Mouse (Mus musculus) limb, embryonic 10.5 days (tissue): Measurements from ENCODE around the gene Map3k5. TPM values are rescaled to one million over a fixed set of nuclear protein-coding genes. Genes with fewer than 3 reads are reported as not detected.

Experiments used
- DNase-seq: peaks from one replicate; pipeline ENCODE4 v3.0.0-alpha.2; 2017; ENCODE audit warnings: low spot score
- H3K27ac ChIP-seq: fragments of 300-500 bp; sonication (generic); 2 replicates; pipeline ENCODE4 v1.5.1; 2016; ENCODE audit warnings: mild to moderate bottlenecking
- H3K27me3 ChIP-seq: fragments of 300-500 bp; sonication (generic); 2 replicates; pipeline ENCODE4 v1.6.1; 2016; ENCODE audit warnings: low read depth, mild to moderate bottlenecking; ENCODE audit not compliant: poor library complexity, severe bottlenecking
- H3K36me3 ChIP-seq: fragments of 300-500 bp; sonication (generic); 2 replicates; pipeline ENCODE4 v1.6.1; 2016; ENCODE audit warnings: mild to moderate bottlenecking, moderate library complexity
- H3K4me1 ChIP-seq: fragments of 300-500 bp; sonication (generic); 2 replicates; pipeline ENCODE4 v1.6.1; 2016
- H3K4me3 ChIP-seq: fragments of 300-500 bp; sonication (generic); 2 replicates; pipeline ENCODE4 v1.5.1; 2016; ENCODE audit warnings: mild to moderate bottlenecking, moderate library complexity
- H3K9me3 ChIP-seq: fragments of 300-500 bp; sonication (generic); replicated peaks from 2 replicates; pipeline ENCODE4 v1.6.1; 2016; ENCODE audit warnings: mild to moderate bottlenecking
- WGBS: fragments of 180-500 bp; shearing (Covaris S2); methylation state at CpG from one replicate; pipeline ENCODE4 v1.1.7; 2016; 5-methylcytosine and 5-hydroxymethylcytosine counted together
- polyA plus RNA-seq: library from polyadenylated mRNA; unstranded; fragments of >200 nt; fragmentation: Nextera tagmentation; extraction: Ambion mirVana; gene quantifications from 2 replicates; pipeline ENCODE4 v1.2.1, GENCODE M21; 2016

Gene Map3k5
- polyA plus RNA-seq, 1 experiment from 2014 or later, result 0.44 TPM

- no peaks in the 10 kb centered on the region for H3K9me3 ChIP-seq
- no peak overlapping the region for H3K4me3 ChIP-seq
- H3K36me3 ChIP-seq, result no peaks in the 10 kb centered on the region
- H3K27ac ChIP-seq, result no peak overlapping the region
- DNase-seq, result no peak
- H3K4me1 ChIP-seq, result peaks cover 4% of the 10 kb centered on the region; the same call in 1 of the 2 replicates
- H3K27me3 ChIP-seq, result no peaks in the 10 kb centered on the region
- 88% methylated on average over 6 of the region's 6 CpGs for WGBS
Observed at GRCm38 (mm10) chr10:19989986-19990385, 55.7 kb downstream of the Map3k5 start.

GRCm38 (mm10) chr10:19990638-19991037 is 56.4 kb downstream of the Map3k5 start:
- no peak overlapping the region for H3K4me3 ChIP-seq
- no peaks in the 10 kb centered on the region for H3K36me3 ChIP-seq
- no peaks in the 10 kb centered on the region for H3K9me3 ChIP-seq
- DNase-seq, result no peak
- H3K4me1 ChIP-seq, result peaks cover 4% of the 10 kb centered on the region; the same call in 1 of the 2 replicates
- H3K27me3 ChIP-seq, result no peaks in the 10 kb centered on the region
- WGBS, result 89% methylated on average over 6 of the region's 6 CpGs
- no peak overlapping the region for H3K27ac ChIP-seq

DNA sequence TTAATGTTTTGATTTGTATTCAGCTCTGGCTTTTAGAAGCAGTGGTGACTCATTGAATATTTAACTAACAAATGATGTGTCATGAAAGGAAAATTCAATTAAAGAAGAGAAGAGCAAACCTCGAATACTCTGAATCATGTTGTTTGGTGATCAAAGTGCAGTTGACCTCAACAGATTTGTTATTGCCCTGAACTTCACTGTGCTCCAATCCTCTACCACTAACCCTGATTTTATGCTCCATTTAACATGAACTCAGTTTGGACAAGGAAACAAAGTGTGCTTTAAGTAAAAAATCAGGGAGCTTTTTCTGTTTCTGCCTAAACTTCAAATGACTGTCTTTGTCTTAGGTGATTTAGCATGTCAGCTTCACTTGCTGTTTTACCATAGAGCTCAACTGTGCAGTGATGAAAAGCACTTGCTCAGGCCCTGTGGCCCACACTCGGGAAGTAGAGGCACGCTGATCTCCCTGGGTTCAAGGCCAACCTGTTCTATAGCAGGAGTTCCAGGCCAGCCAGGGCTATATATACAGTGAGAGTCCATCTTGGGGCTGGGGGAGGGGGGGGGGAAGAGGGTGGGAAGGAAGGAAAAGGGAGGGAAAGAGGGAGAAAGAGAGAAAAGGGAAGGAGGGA is 57.1 kb downstream of the Map3k5 start:
- 75% methylated on average over 3 of the region's 3 CpGs for WGBS

DNA sequence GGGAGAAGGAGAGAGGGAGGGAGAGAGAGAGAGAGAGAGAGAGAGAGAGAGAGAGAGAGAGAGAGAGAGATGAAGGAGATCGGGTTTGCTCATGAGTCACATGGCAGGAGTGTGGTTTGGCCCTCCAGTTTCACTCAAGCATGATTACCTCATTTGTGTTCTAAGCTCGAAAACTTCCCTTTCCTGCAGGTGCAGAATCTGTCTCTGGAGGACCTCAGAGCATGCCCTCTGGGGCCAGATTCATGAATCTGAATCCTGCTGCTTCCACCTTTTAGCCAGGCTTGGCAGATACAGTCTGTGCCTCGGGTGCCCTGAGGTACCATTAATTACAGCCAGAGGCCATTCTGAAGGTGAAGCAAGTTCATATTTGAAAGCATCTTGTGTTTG is 57.6 kb downstream of the Map3k5 start:
- Histone ChIP-seq H3K4me1 (peaks cover 4% of the 10 kb centered on the region; the same call in 1 of the 2 replicates), H3K36me3 (no peaks in the 10 kb centered on the region), H3K27ac (no peak overlapping the region), H3K9me3 (no peaks in the 10 kb centered on the region), H3K27me3 (no peaks in the 10 kb centered on the region), H3K4me3 (no peak overlapping the region)
- 67% methylated on average over 3 of the region's 3 CpGs for WGBS
- no peak for DNase-seq

More for the DNA sequence above, 57.1 kb downstream of the Map3k5 start:
- H3K27me3 ChIP-seq, result no peaks in the 10 kb centered on the region
- no peaks in the 10 kb centered on the region for H3K9me3 ChIP-seq
- H3K4me1 ChIP-seq, result peaks cover 4% of the 10 kb centered on the region; the same call in 1 of the 2 replicates
- no peak overlapping the region for H3K4me3 ChIP-seq
- H3K36me3 ChIP-seq, result no peaks in the 10 kb centered on the region
- DNase-seq, result no peak
- H3K27ac ChIP-seq, result no peak overlapping the region

GRCm38 (mm10) chr10:19994469-19995450 is 60.5 kb downstream of the Map3k5 start:
- Histone ChIP-seq H3K36me3 (no peaks in the 10 kb centered on the region), H3K27ac (no peak overlapping the region), H3K9me3 (no peaks in the 10 kb centered on the region), H3K4me1 (peaks cover 7% of the 10 kb centered on the region), H3K27me3 (no peaks in the 10 kb centered on the region), H3K4me3 (no peak overlapping the region)
- no peak for DNase-seq
- WGBS, result 67% methylated on average over 14 of the region's 14 CpGs

- Histone ChIP-seq H3K36me3 (no peaks in the 10 kb centered on the region), H3K9me3 (no peaks in the 10 kb centered on the region), H3K27ac (no peak overlapping the region), H3K4me3 (no peak overlapping the region), H3K4me1 (peaks cover 12% of the 10 kb centered on the region), H3K27me3 (no peaks in the 10 kb centered on the region)
- WGBS, result 80% methylated on average over 3 of the region's 3 CpGs
- DNase-seq, result no peak
Observed at GRCm38 (mm10) chr10:19996151-19996550, 61.9 kb downstream of the Map3k5 start.

- 76% methylated on average over 4 of the region's 4 CpGs for WGBS
- Histone ChIP-seq H3K27me3 (no peaks in the 10 kb centered on the region), H3K36me3 (no peaks in the 10 kb centered on the region), H3K4me1 (peaks cover 24% of the 10 kb centered on the region), H3K9me3 (no peaks in the 10 kb centered on the region), H3K27ac (no peak overlapping the region), H3K4me3 (no peak overlapping the region)
- DNase-seq, result no peak
Observed at GRCm38 (mm10) chr10:19999703-20000407, 65.6 kb downstream of the Map3k5 start.

DNA sequence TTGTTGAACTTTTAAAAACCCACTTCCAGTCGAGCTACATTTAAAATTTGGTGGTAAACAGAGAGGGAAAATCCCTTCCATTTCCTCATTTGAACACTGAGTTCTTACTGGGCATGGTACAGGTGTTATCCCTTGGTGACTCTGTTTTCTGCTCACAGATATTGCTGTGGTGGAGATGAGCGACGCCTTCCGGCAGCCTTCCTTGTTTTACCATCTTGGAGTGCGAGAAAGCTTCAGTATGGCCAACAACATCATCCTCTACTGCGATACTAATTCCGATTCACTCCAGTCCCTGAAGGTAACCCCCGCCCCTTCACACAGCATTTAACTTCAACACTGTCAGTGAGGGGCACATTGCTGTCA is 66.1 kb downstream of the Map3k5 start:
- no peak overlapping the region for H3K27ac ChIP-seq
- peaks cover 28% of the 10 kb centered on the region for H3K4me1 ChIP-seq
- no peak overlapping the region for H3K4me3 ChIP-seq
- no peaks in the 10 kb centered on the region for H3K9me3 ChIP-seq
- no peaks in the 10 kb centered on the region for H3K27me3 ChIP-seq
- WGBS, result 68% methylated on average over 8 of the region's 8 CpGs
- H3K36me3 ChIP-seq, result no peaks in the 10 kb centered on the region
- DNase-seq, result no peak

DNA sequence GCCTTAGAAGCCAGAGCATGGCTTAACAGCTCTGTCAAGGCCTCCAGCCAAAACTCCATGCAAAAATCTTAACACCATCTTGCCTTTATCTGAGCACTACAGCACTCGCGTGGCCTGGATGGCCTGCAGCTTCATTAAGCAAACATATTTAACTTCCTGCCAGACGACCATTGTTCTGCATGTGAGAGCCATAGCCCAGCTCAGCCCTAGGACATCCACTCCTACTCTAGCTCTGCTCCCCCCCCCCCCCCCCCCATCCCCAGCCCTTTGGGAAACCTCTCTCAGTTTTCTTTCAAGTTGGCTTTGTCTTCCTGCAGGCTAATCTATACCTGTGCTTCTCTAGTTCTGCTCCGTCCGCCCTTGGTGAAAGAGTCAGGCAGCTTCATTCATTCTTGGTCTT is 67.7 kb downstream of the Map3k5 start:
- Histone ChIP-seq H3K27me3 (no peaks in the 10 kb centered on the region), H3K9me3 (no peaks in the 10 kb centered on the region), H3K36me3 (no peaks in the 10 kb centered on the region), H3K27ac (peak overlapping the region; percentile 30; the same call in 1 of the 2 replicates), H3K4me1 (peaks cover 28% of the 10 kb centered on the region), H3K4me3 (no peak overlapping the region)
- no peak for DNase-seq
- WGBS, result 35% methylated on average over 5 of the region's 5 CpGs

GRCm38 (mm10) chr10:20003006-20003405 is 68.7 kb downstream of the Map3k5 start:
- DNase-seq, result no peak
- Histone ChIP-seq H3K27me3 (no peaks in the 10 kb centered on the region), H3K4me3 (no peak overlapping the region), H3K27ac (0 out of 2 replicates have a peak overlapping the region, but pooled peaks have one; percentile 30), H3K9me3 (no peaks in the 10 kb centered on the region), H3K4me1 (peaks cover 28% of the 10 kb centered on the region), H3K36me3 (no peaks in the 10 kb centered on the region)
- 59% methylated on average over 5 of the region's 5 CpGs for WGBS

DNA sequence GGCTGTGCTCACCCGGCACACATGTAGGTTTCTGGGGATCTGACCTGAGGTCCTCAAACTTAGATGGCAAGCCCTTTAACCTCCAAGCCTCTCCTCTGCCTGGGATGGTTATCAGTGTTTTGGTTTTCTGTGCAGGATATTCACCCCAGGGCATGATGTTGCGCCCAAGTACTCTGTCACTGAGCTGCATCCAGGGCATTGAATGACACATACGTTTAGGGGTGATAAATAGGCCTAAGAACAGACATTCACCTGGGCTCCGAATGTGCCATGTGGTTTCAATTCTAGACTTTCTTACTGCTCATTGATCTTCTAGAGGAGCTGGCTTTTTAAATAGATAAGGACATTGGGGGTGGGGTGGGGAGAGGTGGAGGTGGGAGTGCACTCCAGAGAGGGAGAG is 70.5 kb downstream of the Map3k5 start:
- Histone ChIP-seq H3K27ac (no peak overlapping the region), H3K36me3 (no peaks in the 10 kb centered on the region), H3K27me3 (no peaks in the 10 kb centered on the region), H3K4me1 (peaks cover 25% of the 10 kb centered on the region), H3K4me3 (no peak overlapping the region), H3K9me3 (no peaks in the 10 kb centered on the region)
- DNase-seq, result no peak
- WGBS, result 47% methylated on average over 4 of the region's 4 CpGs

DNA sequence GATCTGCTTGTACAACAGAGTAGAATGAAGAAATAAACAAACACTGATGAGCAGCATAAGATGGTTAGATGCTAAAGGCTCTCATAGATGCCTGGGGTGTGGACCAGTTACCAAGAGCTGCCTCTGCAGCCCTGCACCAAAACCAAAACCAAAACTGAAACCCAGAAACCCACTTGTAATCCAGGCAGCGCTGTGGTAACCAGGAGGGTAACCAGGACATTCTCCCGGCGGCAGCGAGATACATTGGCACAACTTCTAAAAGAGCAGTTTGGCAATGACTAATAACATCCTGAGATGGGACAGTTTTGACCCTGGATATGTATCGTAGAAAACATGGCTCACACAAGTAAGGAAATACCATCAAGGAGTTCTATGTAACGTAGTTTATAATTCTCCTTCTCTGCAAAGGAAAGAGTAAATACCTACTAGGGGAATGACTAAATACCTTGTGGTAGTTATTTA is 71.2 kb downstream of the Map3k5 start:
- no peak overlapping the region for H3K4me3 ChIP-seq
- 95% methylated on average over 6 of the region's 6 CpGs for WGBS

More for the DNA sequence above, 71.2 kb downstream of the Map3k5 start:
- Histone ChIP-seq H3K27ac (no peak overlapping the region), H3K4me1 (peaks cover 25% of the 10 kb centered on the region), H3K36me3 (no peaks in the 10 kb centered on the region), H3K27me3 (no peaks in the 10 kb centered on the region), H3K9me3 (no peaks in the 10 kb centered on the region)
- DNase-seq, result no peak
